Mouse (Mus musculus) stomach, postnatal 0 days (tissue): ENCODE data around the gene Tnr. TPM values are rescaled to one million over a fixed set of nuclear protein-coding genes. Genes with fewer than 3 reads are reported as not detected.

Experiments used
- ATAC-seq: fragments of 200-750 bp; cut with Nextera tagmentation; 2 replicates; pipeline ENCODE4 v1.8.0; 2017; ENCODE audit not compliant: low FRiP score, low TSS enrichment
- DNase-seq: peaks from one replicate; pipeline ENCODE4 v3.0.0-alpha.2; 2016; ENCODE audit warnings: low spot score
- H3K27ac ChIP-seq: fragments of 300-500 bp; sonication (generic); replicated peaks from 2 replicates; pipeline ENCODE4 v1.5.1; 2014; ENCODE audit warnings: mild to moderate bottlenecking, control low read depth
- H3K27me3 ChIP-seq: fragments of 300-500 bp; sonication (generic); 2 replicates; pipeline ENCODE4 v1.6.1; 2014; ENCODE audit warnings: low read length; ENCODE audit not compliant: control insufficient read depth, insufficient read depth
- H3K36me3 ChIP-seq: fragments of 300-500 bp; sonication (generic); 2 replicates; pipeline ENCODE4 v1.6.1; 2014; ENCODE audit warnings: low read length, mixed read lengths; ENCODE audit not compliant: control insufficient read depth, insufficient read depth
- H3K4me1 ChIP-seq: fragments of 300-500 bp; sonication (generic); replicated peaks from 2 replicates; pipeline ENCODE4 v1.6.1; 2014; ENCODE audit warnings: antibody characterized with exemption; ENCODE audit not compliant: control insufficient read depth, insufficient read depth
- H3K4me2 ChIP-seq: fragments of 300-500 bp; sonication (generic); replicated peaks from 2 replicates; pipeline ENCODE4 v1.6.1; 2014; ENCODE audit warnings: low read depth, mild to moderate bottlenecking, control low read depth, moderate library complexity
- H3K4me3 ChIP-seq: fragments of 300-500 bp; sonication (generic); 2 replicates; pipeline ENCODE4 v1.5.1; 2014; ENCODE audit warnings: low read depth, low read length, control low read depth
- H3K9ac ChIP-seq: fragments of 300-500 bp; sonication (generic); 2 replicates; pipeline ENCODE4 v1.6.1; 2014; ENCODE audit warnings: mild to moderate bottlenecking, low read length, control low read depth, mixed read lengths
- H3K9me3 ChIP-seq: fragments of 300-500 bp; sonication (generic); 2 replicates; pipeline ENCODE4 v1.6.1; 2016; ENCODE audit warnings: low read length; ENCODE audit not compliant: control insufficient read depth
- CTCF ChIP-seq: IDR thresholded peaks from 2 replicates; pipeline ENCODE4 v1.5.1; 2016; ENCODE audit warnings: antibody characterized with exemption, low read depth, mild to moderate bottlenecking, moderate library complexity
- EP300 ChIP-seq: optimal IDR thresholded peaks from 2 replicates; pipeline ENCODE3; 2016; ENCODE audit warnings: antibody characterized with exemption
- WGBS: fragments of 180-500 bp; shearing (Covaris S2); extraction: QIAGEN DNeasy Blood & Tissue Kit; methylation state at CpG from one replicate; pipeline ENCODE4 v1.1.7; 2014; 5-methylcytosine and 5-hydroxymethylcytosine counted together
- polyA plus RNA-seq: library from polyadenylated mRNA; unstranded; fragments of >200 nt; fragmentation: Nextera tagmentation; extraction: Ambion mirVana; gene quantifications from 2 replicates; pipeline ENCODE4 v1.2.1, GENCODE M21; 2015

Tnr gene
- polyA plus RNA-seq, 1 experiment from 2014 or later = 0.10 TPM

DNA sequence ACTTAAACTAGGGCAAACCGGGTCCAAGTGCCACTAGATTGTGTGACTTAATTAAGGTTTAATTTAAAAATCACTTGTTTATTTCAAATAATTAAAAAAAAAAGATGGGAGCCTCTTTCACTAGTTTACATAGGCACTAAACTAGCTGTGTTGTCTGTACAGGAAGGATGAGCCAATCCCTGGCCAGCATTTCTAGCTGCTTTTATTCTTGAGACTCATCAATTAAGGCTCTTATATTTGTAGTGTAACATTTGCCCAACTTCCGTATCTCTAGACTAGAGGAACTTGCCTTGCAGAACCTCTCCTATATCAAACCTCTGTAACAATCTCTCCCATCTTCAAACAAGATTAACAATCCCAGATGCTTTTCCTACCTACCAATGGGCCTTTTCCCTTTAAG is 47.3 kb downstream of the Tnr start:
- DNase-seq (no peak), ATAC-seq (no peak)
- no peak for TF ChIP-seq EP300
- no peak for TF ChIP-seq CTCF
- H3K9ac ChIP-seq = no peak overlapping the region
- H3K4me3 ChIP-seq = no peak overlapping the region
- WGBS = 59% methylated on average over 2 of the region's 2 CpGs
- H3K27ac ChIP-seq = no peak overlapping the region
- no peaks in the 10 kb centered on the region for H3K27me3 ChIP-seq
- H3K4me2 ChIP-seq = no peak overlapping the region
- no peaks in the 10 kb centered on the region for H3K36me3 ChIP-seq
- H3K4me1 ChIP-seq = no peaks in the 10 kb centered on the region
- H3K9me3 ChIP-seq = no peaks in the 10 kb centered on the region

DNA sequence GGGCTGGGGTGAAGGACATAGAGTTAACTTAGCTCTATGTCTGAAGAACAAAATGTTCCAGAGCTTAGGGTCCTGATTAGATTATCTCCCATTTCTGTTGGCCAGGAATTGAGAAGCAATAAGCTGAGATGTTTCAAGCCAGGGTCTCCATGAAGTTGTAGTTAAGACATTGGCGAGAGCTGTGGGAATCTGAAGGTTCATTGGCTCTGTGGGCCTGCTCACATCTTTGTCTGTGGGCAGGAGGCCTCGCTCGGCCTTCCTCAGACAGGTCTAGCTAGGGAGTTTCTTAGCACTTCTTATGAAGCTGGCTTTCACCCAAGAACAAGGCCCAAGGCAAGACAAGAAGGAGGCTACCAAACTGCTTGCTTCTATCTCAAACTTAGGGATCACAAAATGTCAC is 48.4 kb downstream of the Tnr start:
- no peaks in the 10 kb centered on the region for H3K36me3 ChIP-seq
- WGBS = 96% methylated on average over 3 of the region's 3 CpGs
- ATAC-seq = no peak
- H3K27me3 ChIP-seq = no peaks in the 10 kb centered on the region
- H3K4me3 ChIP-seq = no peak overlapping the region
- H3K9me3 ChIP-seq = no peaks in the 10 kb centered on the region
- TF ChIP-seq EP300 (no peak), CTCF (no peak)
- H3K4me2 ChIP-seq = no peak overlapping the region
- no peak for DNase-seq
- no peak overlapping the region for H3K27ac ChIP-seq
- H3K4me1 ChIP-seq = no peaks in the 10 kb centered on the region
- H3K9ac ChIP-seq = no peak overlapping the region

DNA sequence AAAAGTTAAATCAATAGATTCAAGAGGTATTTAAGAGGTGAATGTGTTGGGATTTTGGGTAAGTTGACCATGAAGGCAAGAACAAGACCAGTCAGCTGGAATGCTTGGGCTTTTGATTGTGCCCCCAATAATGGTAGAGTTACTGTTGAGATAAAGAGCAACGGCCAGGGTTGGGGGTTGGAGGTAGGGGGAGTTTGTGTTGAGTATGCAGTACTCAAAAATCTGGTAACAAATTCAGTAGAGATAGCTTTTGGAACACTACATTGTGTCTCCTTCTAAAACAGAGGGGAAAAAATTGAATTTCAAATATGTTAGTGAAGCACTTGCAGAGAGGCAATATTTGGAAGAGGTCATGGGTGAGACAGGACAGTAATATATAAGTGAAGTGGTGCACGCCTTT is 49.5 kb downstream of the Tnr start:
- Histone ChIP-seq H3K4me2 (no peak overlapping the region), H3K4me1 (no peaks in the 10 kb centered on the region), H3K9me3 (no peaks in the 10 kb centered on the region), H3K9ac (no peak overlapping the region), H3K27ac (no peak overlapping the region), H3K27me3 (no peaks in the 10 kb centered on the region), H3K4me3 (no peak overlapping the region), H3K36me3 (no peaks in the 10 kb centered on the region)
- TF ChIP-seq CTCF (no peak), EP300 (no peak)
- ATAC-seq (no peak), DNase-seq (no peak)
- WGBS = 73% methylated on average over 2 of the region's 2 CpGs

DNA sequence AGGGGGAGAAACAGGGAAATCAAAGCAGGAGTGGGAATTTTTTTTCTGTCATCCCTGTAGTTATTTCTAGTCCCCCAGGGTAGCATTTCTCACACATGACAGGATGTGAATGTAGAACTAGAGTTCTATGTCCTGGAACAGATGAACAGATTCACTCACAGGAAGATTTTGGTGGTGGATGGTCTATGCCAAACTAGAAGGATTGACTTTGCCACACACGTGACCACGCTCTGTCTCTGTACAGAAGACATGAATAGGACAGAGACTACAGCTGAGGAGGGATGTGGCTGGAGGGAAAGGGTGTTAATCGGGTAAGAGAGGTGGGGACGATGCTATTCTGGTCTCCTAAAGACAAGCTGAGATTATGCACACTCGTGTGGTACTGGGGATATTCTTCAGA is 51.1 kb downstream of the Tnr start:
- 75% methylated on average over 5 of the region's 5 CpGs for WGBS
- H3K27ac ChIP-seq = no peak overlapping the region
- H3K36me3 ChIP-seq = no peaks in the 10 kb centered on the region
- no peaks in the 10 kb centered on the region for H3K27me3 ChIP-seq
- no peaks in the 10 kb centered on the region for H3K4me1 ChIP-seq
- TF ChIP-seq EP300 (no peak), CTCF (no peak)
- H3K4me3 ChIP-seq = no peak overlapping the region
- no peak overlapping the region for H3K9ac ChIP-seq
- H3K9me3 ChIP-seq = no peaks in the 10 kb centered on the region
- ATAC-seq = no peak
- no peak overlapping the region for H3K4me2 ChIP-seq
- no peak for DNase-seq

DNA sequence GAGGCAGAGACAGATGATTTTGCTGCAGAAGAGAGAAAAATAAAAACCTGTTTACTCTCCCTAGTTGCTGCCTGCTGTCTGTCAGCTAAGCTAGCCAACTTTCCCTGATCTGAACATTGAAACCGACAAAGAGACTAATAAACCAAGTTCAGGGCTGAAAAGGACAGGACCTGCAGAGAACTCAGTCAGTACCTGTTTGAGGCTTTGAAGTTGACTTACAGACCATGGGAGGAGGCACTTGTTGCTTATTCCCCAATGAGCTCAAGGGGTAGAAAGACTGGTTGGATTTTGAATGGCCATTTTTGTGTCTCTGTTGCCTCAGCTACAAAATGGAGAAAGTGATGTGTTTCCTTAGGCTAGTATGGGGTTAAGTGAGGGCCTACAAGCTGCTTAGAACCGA is 52.7 kb downstream of the Tnr start:
- no peak overlapping the region for H3K9ac ChIP-seq
- H3K36me3 ChIP-seq = no peaks in the 10 kb centered on the region
- no peaks in the 10 kb centered on the region for H3K4me1 ChIP-seq
- H3K4me3 ChIP-seq = no peak overlapping the region
- H3K9me3 ChIP-seq = no peaks in the 10 kb centered on the region
- 60% methylated on average over 2 of the region's 2 CpGs for WGBS
- no peak overlapping the region for H3K27ac ChIP-seq
- TF ChIP-seq EP300 (no peak), CTCF (no peak)
- no peak overlapping the region for H3K4me2 ChIP-seq
- H3K27me3 ChIP-seq = no peaks in the 10 kb centered on the region
- ATAC-seq = no peak
- no peak for DNase-seq

DNA sequence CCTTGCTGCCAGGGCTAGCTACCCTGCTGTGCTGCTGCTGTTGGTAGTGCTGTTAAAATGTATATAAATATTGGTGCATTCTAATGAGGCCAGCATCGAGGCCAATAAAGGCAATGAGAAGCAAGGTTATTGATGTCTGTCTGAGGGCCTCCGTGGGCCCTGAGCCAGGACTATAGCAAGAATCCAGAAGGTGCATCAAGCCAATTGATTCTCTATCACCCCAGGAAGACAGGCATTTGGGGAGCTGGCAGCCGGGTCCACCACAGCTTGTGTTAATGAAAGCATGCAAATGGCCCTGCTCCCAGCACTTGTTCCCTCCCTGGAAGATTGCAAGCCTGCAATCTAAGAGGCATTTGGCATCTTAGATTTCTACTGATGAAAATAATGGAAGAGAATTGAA is 54.8 kb downstream of the Tnr start:
- 42% methylated on average over 3 of the region's 3 CpGs for WGBS
- Histone ChIP-seq H3K27me3 (no peaks in the 10 kb centered on the region), H3K4me3 (no peak overlapping the region), H3K4me2 (no peak overlapping the region), H3K4me1 (no peaks in the 10 kb centered on the region), H3K36me3 (no peaks in the 10 kb centered on the region), H3K9me3 (no peaks in the 10 kb centered on the region), H3K27ac (no peak overlapping the region), H3K9ac (no peak overlapping the region)
- ATAC-seq (no peak), DNase-seq (no peak)
- TF ChIP-seq CTCF (no peak), EP300 (no peak)
